Mouse (Mus musculus): ENCODE results near the gene Mphosph9. TPM values are rescaled to one million over a fixed set of nuclear protein-coding genes. Genes with fewer than 3 reads are reported as not detected.

Mphosph9 gene
- polyA plus RNA-seq, 1 experiment from 2014 or later: 18.8 TPM

DNA sequence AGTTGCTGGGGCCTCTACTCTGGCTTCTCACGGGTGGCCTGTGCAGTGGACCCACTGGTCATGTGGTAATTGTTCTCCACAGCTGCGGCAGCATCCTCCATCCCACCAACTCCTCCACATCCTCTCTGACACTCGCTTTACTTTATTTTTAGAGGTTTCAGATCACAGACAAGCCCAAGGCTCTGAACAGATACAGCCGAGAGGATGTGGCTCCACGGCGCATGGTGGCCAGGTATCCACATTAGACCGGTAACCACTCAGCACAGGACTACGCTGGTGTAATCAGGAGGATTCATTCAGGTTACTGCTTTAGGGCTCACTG is 94.7 kb downstream of the Mphosph9 start:
- WGBS: 83% methylated on average over 8 of the region's 8 CpGs
- peaks cover 32% of the 10 kb centered on the region for H3K4me1 ChIP-seq (replicated peaks)
- no peak overlapping the region for H3K4me2 ChIP-seq
- no peak overlapping the region for H3K27ac ChIP-seq
- no peak overlapping the region for H3K4me3 ChIP-seq (replicated peaks)
- no peak for ATAC-seq (ENCODE audit: insufficient number of reproducible peaks, insufficient read depth, low FRiP score, low TSS enrichment, low read depth)
- H3K9me3 ChIP-seq: no peaks in the 10 kb centered on the region
- no peak overlapping the region for H3K9ac ChIP-seq (replicated peaks)
- H3K27me3 ChIP-seq: no peaks in the 10 kb centered on the region; the same call in 1 of the 2 replicates
- H3K36me3 ChIP-seq: no peaks in the 10 kb centered on the region

DNA sequence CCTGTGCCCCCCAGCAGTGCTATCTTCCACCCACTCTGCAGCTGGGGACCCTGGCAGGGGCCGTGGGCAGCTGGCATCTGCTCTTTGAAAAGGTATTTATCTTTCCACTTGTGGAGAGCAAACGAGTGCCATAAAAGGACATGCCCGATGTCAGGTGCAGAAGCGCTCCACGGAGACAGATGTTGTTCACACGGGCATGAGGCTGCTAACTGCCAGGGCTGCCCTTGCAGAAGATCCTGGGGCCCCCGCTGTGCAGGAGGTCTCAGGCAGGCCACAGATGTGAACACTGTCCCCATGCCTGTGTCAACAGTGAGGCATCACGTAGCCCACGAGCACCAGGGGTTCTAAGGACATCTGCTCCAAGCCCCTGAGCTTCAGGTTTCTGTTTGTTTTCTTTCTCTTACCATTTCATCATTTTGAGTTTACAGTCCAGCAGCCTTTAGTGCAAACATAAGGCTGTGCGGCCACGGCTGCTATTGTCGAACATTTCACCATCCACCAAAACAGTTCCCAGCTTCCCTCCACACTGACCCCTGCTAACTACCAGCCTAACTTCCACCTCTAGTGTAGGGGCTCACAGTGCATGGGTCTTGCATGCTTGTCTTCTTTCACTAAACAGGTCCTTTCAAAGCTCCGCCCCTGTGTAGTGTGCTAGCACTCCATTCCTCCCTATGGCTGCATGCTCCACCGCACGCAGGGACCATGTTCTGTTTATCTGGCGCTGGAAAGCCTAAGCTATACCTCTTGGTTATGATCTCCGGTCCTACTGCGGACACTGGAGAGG is 95.2 kb downstream of the Mphosph9 start:
- H3K4me2 ChIP-seq: no peak overlapping the region
- H3K27me3 ChIP-seq: no peaks in the 10 kb centered on the region; the same call in 1 of the 2 replicates
- ATAC-seq (ENCODE audit: insufficient number of reproducible peaks, insufficient read depth, low FRiP score, low TSS enrichment, low read depth): no peak
- H3K4me1 ChIP-seq (replicated peaks): peaks cover 32% of the 10 kb centered on the region
- H3K4me3 ChIP-seq (replicated peaks): no peak overlapping the region
- H3K9ac ChIP-seq (replicated peaks): no peak overlapping the region; the same call in 1 of the 2 replicates
- H3K36me3 ChIP-seq: no peaks in the 10 kb centered on the region
- WGBS: 52% methylated on average over 18 of the region's 18 CpGs
- no peaks in the 10 kb centered on the region for H3K9me3 ChIP-seq
- H3K27ac ChIP-seq: no peak overlapping the region

DNA sequence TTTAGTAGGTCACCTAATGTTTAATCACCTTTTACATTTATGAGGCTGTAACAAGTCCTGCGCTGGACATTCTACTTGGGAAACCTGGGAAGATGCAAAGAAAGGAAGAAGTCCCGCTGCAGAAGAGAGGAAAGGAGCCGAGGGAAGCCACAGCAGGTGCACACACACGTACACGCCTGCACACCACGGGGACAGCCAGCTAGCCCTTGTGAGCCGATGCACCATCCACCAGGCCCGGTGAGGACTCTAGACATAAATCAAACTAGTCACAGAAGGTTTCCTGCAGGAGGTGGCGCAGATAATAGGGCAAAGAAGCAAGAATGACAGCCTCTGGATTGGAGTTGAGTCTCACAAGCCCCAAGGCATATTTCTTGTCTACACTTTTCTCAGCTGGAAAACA is 97.3 kb downstream of the Mphosph9 start:
- Histone ChIP-seq H3K9ac (replicated peaks) (no peak overlapping the region), H3K36me3 (no peaks in the 10 kb centered on the region), H3K4me2 (no peak overlapping the region), H3K27me3 (no peaks in the 10 kb centered on the region; the same call in 1 of the 2 replicates), H3K9me3 (no peaks in the 10 kb centered on the region), H3K4me1 (replicated peaks) (peaks cover 27% of the 10 kb centered on the region), H3K4me3 (replicated peaks) (no peak overlapping the region), H3K27ac (no peak overlapping the region)
- no peak for ATAC-seq (ENCODE audit: insufficient number of reproducible peaks, insufficient read depth, low FRiP score, low TSS enrichment, low read depth)
- 71% methylated on average over 9 of the region's 9 CpGs for WGBS

DNA sequence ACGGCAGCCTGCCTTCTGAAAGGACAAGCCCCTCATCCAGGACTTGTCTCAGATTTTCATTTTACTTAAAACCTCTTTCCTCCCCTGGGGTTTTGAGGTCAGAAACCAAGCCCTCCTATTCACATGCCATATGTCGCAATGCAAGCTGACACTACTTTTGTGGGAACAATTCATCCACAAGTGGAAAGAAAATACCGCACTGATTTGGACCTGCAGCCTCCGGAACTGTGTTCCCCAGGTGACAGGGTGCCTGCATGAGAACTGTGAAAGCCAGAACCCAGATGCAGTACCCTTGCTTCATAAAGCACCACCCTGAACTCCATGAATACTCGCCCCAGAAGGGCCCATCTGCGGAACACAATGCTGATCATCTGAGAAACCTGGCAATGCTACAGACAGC is 100.6 kb downstream of the Mphosph9 start:
- peak overlapping the region; percentile 13; the same call in 1 of the 2 replicates for H3K27ac ChIP-seq
- no peaks in the 10 kb centered on the region; the same call in 1 of the 2 replicates for H3K27me3 ChIP-seq
- H3K36me3 ChIP-seq: no peaks in the 10 kb centered on the region
- H3K4me1 ChIP-seq (replicated peaks): peaks cover 7% of the 10 kb centered on the region
- H3K9ac ChIP-seq (replicated peaks): no peak overlapping the region
- no peak overlapping the region for H3K4me3 ChIP-seq (replicated peaks)
- H3K9me3 ChIP-seq: no peaks in the 10 kb centered on the region
- no peak for ATAC-seq (ENCODE audit: insufficient number of reproducible peaks, insufficient read depth, low FRiP score, low TSS enrichment, low read depth)
- WGBS: 67% methylated on average over 6 of the region's 6 CpGs
- no peak overlapping the region for H3K4me2 ChIP-seq

DNA sequence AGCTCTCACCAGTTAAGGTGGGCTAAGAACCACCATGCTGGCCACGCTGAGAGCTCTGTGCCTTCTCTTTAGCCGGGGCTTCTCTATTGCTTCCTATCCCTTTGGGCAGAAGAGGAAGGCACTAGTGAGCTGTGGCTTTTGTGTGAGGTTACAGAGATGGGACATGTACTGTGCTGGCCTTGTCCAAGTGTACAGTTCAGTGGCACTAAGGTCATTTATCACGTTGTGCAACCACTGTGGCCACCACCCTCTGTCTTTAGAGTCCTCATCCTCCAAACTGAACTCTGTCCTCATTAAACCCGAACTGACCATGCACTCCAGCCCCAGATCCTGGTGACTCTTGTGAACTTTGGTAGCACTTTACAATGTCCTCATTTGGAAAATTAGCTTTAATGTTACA is 101.3 kb downstream of the Mphosph9 start:
- ATAC-seq (ENCODE audit: insufficient number of reproducible peaks, insufficient read depth, low FRiP score, low TSS enrichment, low read depth): no peak
- Histone ChIP-seq H3K4me3 (replicated peaks) (no peak overlapping the region), H3K36me3 (no peaks in the 10 kb centered on the region), H3K4me1 (replicated peaks) (peaks cover 5% of the 10 kb centered on the region; the same call in 1 of the 2 replicates), H3K4me2 (no peak overlapping the region), H3K9ac (replicated peaks) (no peak overlapping the region), H3K27ac (0 out of 2 replicates have a peak overlapping the region, but pooled peaks have one; percentile 13), H3K9me3 (no peaks in the 10 kb centered on the region), H3K27me3 (no peaks in the 10 kb centered on the region; the same call in 1 of the 2 replicates)
- 92% methylated on average over 4 of the region's 4 CpGs for WGBS

DNA sequence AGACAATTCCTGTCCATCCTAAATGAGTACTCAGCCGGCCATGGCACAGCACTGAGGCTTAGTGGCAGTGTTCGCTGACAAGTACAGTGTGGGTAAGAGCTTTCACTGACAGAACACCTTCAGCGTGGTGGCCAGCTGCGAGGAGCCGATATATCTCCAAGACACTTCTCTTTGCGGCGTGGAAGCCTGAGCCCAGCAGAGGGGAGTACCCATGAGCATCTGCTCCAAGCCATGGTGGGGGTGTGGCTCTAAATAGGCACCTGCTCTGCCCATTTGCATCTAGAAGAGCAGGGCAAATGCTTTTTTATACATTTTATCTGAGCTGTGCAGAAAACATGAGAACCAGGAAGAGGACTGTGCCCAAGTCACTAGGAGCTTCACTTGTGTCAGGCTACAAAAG is 101.9 kb downstream of the Mphosph9 start:
- peaks cover 7% of the 10 kb centered on the region; the same call in 1 of the 2 replicates for H3K4me1 ChIP-seq (replicated peaks)
- no peak overlapping the region for H3K27ac ChIP-seq
- 90% methylated on average over 7 of the region's 7 CpGs for WGBS
- no peak overlapping the region for H3K4me3 ChIP-seq (replicated peaks)
- H3K9ac ChIP-seq (replicated peaks): no peak overlapping the region
- no peaks in the 10 kb centered on the region for H3K9me3 ChIP-seq
- H3K4me2 ChIP-seq: no peak overlapping the region
- no peaks in the 10 kb centered on the region for H3K36me3 ChIP-seq
- ATAC-seq (ENCODE audit: insufficient number of reproducible peaks, insufficient read depth, low FRiP score, low TSS enrichment, low read depth): no peak
- H3K27me3 ChIP-seq: no peaks in the 10 kb centered on the region; the same call in 1 of the 2 replicates

DNA sequence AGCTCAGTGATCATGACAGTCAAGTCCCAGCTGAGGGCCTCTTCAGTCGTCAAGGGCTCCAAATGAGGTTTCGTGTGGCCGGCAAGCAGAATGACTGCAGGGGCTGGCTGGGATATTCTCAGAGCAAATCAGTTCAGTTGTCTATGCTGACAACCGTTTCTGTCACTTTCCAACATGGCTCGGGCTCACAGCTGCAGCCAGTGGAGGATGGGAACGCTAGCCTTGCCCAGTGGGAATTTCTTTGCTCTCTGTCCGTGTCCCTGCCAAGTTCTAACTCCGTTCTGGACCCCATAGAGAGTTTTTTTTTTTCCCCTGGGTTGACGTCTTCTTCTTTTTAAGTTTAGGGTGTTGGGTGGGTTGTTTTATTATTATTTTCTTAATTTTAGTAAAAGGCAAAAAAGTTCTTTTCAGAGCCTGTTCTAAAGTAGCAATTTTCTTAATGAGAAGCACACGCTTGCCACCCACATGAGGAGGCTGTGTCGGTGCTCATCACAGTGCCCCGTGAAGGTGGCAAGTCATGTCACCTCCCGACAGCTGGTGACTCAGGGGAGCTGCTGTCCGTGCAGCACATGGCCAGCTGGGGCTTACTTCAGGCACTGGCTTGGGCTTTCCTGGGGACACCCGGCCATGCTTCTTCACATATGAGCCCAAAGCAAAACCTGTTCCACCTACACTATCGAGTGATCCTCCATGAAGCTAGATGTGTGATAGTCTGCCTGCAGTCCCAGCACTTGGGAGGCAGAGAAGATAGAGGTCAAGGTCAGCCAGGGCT is 103.3 kb downstream of the Mphosph9 start:
- H3K4me1 ChIP-seq (replicated peaks): peaks cover 7% of the 10 kb centered on the region; the same call in 1 of the 2 replicates
- H3K4me3 ChIP-seq (replicated peaks): no peak overlapping the region
- H3K27ac ChIP-seq: no peak overlapping the region
- H3K36me3 ChIP-seq: no peaks in the 10 kb centered on the region
- WGBS: 58% methylated on average over 16 of the region's 16 CpGs
- no peak overlapping the region for H3K4me2 ChIP-seq
- H3K9me3 ChIP-seq: no peaks in the 10 kb centered on the region
- no peak overlapping the region for H3K9ac ChIP-seq (replicated peaks)
- no peak for ATAC-seq (ENCODE audit: insufficient number of reproducible peaks, insufficient read depth, low FRiP score, low TSS enrichment, low read depth)
- no peaks in the 10 kb centered on the region; the same call in 1 of the 2 replicates for H3K27me3 ChIP-seq

DNA sequence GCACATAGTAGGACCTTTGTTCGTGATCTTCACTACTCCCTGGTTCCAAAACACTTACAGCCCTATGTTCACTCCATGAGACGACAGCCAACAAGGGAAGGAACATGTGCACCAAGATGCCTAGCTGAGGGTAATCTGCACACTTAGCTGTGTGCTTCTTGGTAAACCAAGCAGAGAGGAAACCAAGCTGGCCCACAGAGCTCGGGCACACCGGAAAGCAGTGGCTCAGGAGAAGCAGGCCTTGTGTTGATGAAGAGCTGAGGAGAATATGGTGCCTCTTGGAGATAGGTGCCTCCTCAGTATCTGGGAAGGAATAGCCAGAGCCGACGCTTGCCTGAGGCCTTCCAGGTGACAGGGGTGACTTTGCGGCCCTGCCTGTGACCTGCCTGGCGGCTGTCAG is 104.2 kb downstream of the Mphosph9 start:
- Histone ChIP-seq H3K27ac (no peak overlapping the region), H3K36me3 (no peaks in the 10 kb centered on the region), H3K9ac (replicated peaks) (no peak overlapping the region), H3K27me3 (no peaks in the 10 kb centered on the region; the same call in 1 of the 2 replicates), H3K4me1 (replicated peaks) (peaks cover 9% of the 10 kb centered on the region; the same call in 1 of the 2 replicates), H3K9me3 (no peaks in the 10 kb centered on the region), H3K4me2 (no peak overlapping the region), H3K4me3 (replicated peaks) (no peak overlapping the region)
- 80% methylated on average over 8 of the region's 8 CpGs for WGBS
- ATAC-seq (ENCODE audit: insufficient number of reproducible peaks, insufficient read depth, low FRiP score, low TSS enrichment, low read depth): no peak

DNA sequence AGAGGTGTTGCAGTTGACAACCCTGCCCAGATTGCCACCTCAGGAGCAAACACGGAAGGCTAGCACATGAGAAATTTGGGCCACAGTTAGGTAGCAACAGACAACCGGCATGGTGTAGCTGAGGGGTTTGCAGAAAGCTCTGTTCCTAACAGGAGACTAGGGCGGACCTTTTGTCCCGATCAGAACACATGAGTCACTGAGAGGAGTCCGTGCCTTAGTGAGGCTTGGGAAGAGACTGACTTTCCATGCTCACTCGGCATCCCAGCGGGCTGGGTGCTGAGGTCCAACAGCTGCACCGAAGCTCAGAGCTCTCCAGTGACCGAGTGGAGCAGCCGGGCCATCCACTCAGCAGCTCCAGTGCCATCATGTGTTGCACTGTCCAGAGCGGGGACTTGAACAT is 105.1 kb downstream of the Mphosph9 start:
- H3K9me3 ChIP-seq: no peaks in the 10 kb centered on the region
- 78% methylated on average over 11 of the region's 11 CpGs for WGBS
- no peaks in the 10 kb centered on the region; the same call in 1 of the 2 replicates for H3K27me3 ChIP-seq
- H3K36me3 ChIP-seq: no peaks in the 10 kb centered on the region
- H3K4me1 ChIP-seq (replicated peaks): peaks cover 14% of the 10 kb centered on the region; the same call in 1 of the 2 replicates
- H3K4me2 ChIP-seq: no peak overlapping the region
- no peak overlapping the region for H3K4me3 ChIP-seq (replicated peaks)
- H3K9ac ChIP-seq (replicated peaks): no peak overlapping the region
- no peak for ATAC-seq (ENCODE audit: insufficient number of reproducible peaks, insufficient read depth, low FRiP score, low TSS enrichment, low read depth)
- no peak overlapping the region for H3K27ac ChIP-seq

DNA sequence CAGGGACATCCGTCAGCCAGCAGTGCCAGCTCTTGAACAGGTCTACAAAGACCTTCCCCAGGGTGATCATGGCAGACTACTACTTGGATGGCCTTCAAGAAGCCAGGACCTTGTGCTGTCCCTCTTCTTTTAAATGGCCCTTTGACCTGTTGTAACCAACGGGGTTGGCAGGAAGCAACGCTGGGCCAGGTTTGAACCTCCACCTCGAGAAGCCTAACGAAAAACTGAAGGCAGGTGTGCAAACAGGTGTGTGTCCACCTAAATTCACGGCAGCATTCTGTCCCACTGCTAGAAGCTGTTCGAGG is 106.1 kb downstream of the Mphosph9 start:
- Histone ChIP-seq H3K4me1 (replicated peaks) (peaks cover 10% of the 10 kb centered on the region; the same call in 1 of the 2 replicates), H3K9ac (replicated peaks) (no peak overlapping the region), H3K27me3 (no peaks in the 10 kb centered on the region; the same call in 1 of the 2 replicates), H3K36me3 (no peaks in the 10 kb centered on the region), H3K9me3 (no peaks in the 10 kb centered on the region), H3K4me2 (no peak overlapping the region), H3K4me3 (replicated peaks) (no peak overlapping the region), H3K27ac (no peak overlapping the region)
- 85% methylated on average over 7 of the region's 7 CpGs for WGBS
- no peak for ATAC-seq (ENCODE audit: insufficient number of reproducible peaks, insufficient read depth, low FRiP score, low TSS enrichment, low read depth)

DNA sequence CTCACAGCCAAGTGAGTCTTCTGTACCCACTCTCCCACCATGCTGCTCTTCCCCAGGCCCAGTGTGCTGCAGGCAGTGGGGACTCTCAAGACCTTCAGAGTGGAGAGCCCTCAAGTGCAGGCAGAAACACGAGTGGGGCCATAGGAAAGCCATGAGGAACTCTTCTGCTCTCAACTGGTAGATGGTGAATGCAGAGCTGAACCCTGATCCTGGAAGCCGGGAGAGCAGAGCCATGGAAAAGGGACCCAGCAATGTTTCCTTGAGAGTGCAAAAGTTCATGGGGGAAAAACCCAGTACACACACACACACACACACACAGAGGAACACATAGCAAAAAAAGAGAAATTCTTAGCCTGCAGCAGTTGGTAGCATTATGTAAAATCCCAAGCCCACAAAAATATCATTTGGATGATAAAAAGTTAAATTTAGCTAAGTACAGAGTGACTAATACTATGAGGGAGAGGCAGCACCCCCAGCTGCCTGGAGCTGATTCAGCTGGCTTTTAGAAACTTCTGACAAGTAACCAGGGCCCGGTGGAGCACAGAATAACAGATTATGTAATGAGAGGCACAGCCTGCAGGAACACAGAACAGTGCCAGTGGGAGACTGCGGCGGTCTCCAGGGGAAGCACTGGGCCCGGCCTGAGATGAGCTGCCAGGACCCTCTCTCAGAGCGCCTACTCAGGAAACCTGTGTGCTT is 106.6 kb downstream of the Mphosph9 start:
- Histone ChIP-seq H3K4me2 (no peak overlapping the region), H3K27me3 (no peaks in the 10 kb centered on the region; the same call in 1 of the 2 replicates), H3K4me3 (replicated peaks) (no peak overlapping the region), H3K9ac (replicated peaks) (no peak overlapping the region), H3K36me3 (no peaks in the 10 kb centered on the region), H3K4me1 (replicated peaks) (peaks cover 10% of the 10 kb centered on the region; the same call in 1 of the 2 replicates), H3K27ac (no peak overlapping the region), H3K9me3 (no peaks in the 10 kb centered on the region)
- WGBS: 74% methylated on average over 7 of the region's 7 CpGs
- no peak for ATAC-seq (ENCODE audit: insufficient number of reproducible peaks, insufficient read depth, low FRiP score, low TSS enrichment, low read depth)

Measured in limb, embryonic 12.5 days (tissue).